Mouse (Mus musculus) C2C12 (cell line): ENCODE measurements around the gene Cldn10. TPM values are rescaled to one million over a fixed set of nuclear protein-coding genes. Genes with fewer than 3 reads are reported as not detected.

Experiments
- H3K27me3 ChIP-seq: one replicate; pipeline ENCODE4 v1.6.1; 2011; ENCODE audit not compliant: control insufficient read depth, insufficient read depth, insufficient read length
- H3K36me3 ChIP-seq: one replicate; pipeline ENCODE4 v1.6.1; 2011; ENCODE audit not compliant: control insufficient read depth, insufficient read depth
- H3K4me3 ChIP-seq: one replicate; pipeline ENCODE4 v1.5.1; 2011; ENCODE audit warnings: mild to moderate bottlenecking, control low read depth; ENCODE audit not compliant: poor library complexity, insufficient read depth, severe bottlenecking
- H3K79me2 ChIP-seq: one replicate; pipeline ENCODE4 v1.6.1; 2011; ENCODE audit not compliant: control insufficient read depth, insufficient read depth
- H3K79me3 ChIP-seq: one replicate; pipeline ENCODE4 v1.6.1; 2011; ENCODE audit warnings: low read depth, control low read depth
- H3ac ChIP-seq: one replicate; pipeline ENCODE3; 2011; ENCODE audit warnings: low read depth; ENCODE audit not compliant: control insufficient read depth, insufficient read length
- CEBPB ChIP-seq: IDR thresholded peaks from one replicate; pipeline ENCODE4 v1.6.1; 2011; ENCODE audit warnings: low read depth, mild to moderate bottlenecking, control low read depth, moderate library complexity
- CTCF ChIP-seq: IDR thresholded peaks from one replicate; pipeline ENCODE4 v1.5.1; 2011; ENCODE audit not compliant: control insufficient read depth, insufficient read depth, insufficient read length
- FOSL1 ChIP-seq: IDR thresholded peaks from one replicate; pipeline ENCODE4 v1.8.0; 2011; ENCODE audit warnings: mild to moderate bottlenecking, low read length; ENCODE audit not compliant: poor library complexity, insufficient read depth, severe bottlenecking
- MAX ChIP-seq: IDR thresholded peaks from one replicate; pipeline ENCODE4 v1.6.1; 2011; ENCODE audit warnings: mild to moderate bottlenecking, control low read depth
- MYOD1 ChIP-seq: IDR thresholded peaks from one replicate; pipeline ENCODE4 v1.6.1; 2011; ENCODE audit warnings: low read depth; ENCODE audit not compliant: control insufficient read depth, insufficient read length
- MYOG ChIP-seq: IDR thresholded peaks from one replicate; pipeline ENCODE4 v1.6.1; 2011; ENCODE audit not compliant: control insufficient read depth, insufficient read length; ENCODE audit errors: extremely low read depth
- USF1 ChIP-seq: IDR thresholded peaks from one replicate; pipeline ENCODE4 v1.6.1; 2011; ENCODE audit warnings: low read depth, mild to moderate bottlenecking, control low read depth, moderate library complexity
- polyA plus RNA-seq: library from polyadenylated mRNA; unstranded; fragments of >200 nt; fragmentation: generic; extraction: Trizol; gene quantifications from one replicate; pipeline ENCODE4 v1.2.1, GENCODE M21; 2012; ENCODE audit warnings: missing spikeins

Cldn10 gene
- polyA plus RNA-seq, 1 experiment = not detected

GRCm38 (mm10) chr14:118895655-118896054 is 107.9 kb downstream of the Cldn10 start:
- Histone ChIP-seq H3K79me2 (no peaks in the 10 kb centered on the region), H3K36me3 (peaks cover under 1% of the 10 kb centered on the region), H3K27me3 (no peaks in the 10 kb centered on the region), H3K4me3 (no peak overlapping the region), H3ac (no peak overlapping the region), H3K79me3 (no peaks in the 10 kb centered on the region)
- no peak for TF ChIP-seq MYOD1
- TF ChIP-seq MYOG = no peak
- TF ChIP-seq MAX = no peak
- TF ChIP-seq USF1 = no peak
- no peak for TF ChIP-seq FOSL1
- TF ChIP-seq CTCF = no peak
- TF ChIP-seq CEBPB = no peak

- Histone ChIP-seq H3K79me3 (no peaks in the 10 kb centered on the region), H3K36me3 (peaks cover 10% of the 10 kb centered on the region), H3K79me2 (no peaks in the 10 kb centered on the region), H3ac (no peak overlapping the region), H3K27me3 (no peaks in the 10 kb centered on the region), H3K4me3 (no peak overlapping the region)
- TF ChIP-seq USF1 = no peak
- no peak for TF ChIP-seq MYOD1
- TF ChIP-seq MYOG = no peak
- no peak for TF ChIP-seq MAX
- no peak for TF ChIP-seq CEBPB
- no peak for TF ChIP-seq CTCF
- no peak for TF ChIP-seq FOSL1
These were observed 112.2 kb downstream of the Cldn10 start for GRCm38 (mm10) chr14:118899940-118900339.

- H3K79me3 ChIP-seq = no peaks in the 10 kb centered on the region
- no peak overlapping the region for H3ac ChIP-seq
- no peak overlapping the region for H3K4me3 ChIP-seq
- no peak for TF ChIP-seq CEBPB
- TF ChIP-seq USF1 = no peak
- no peak for TF ChIP-seq MAX
- TF ChIP-seq MYOG = no peak
- peaks cover 10% of the 10 kb centered on the region for H3K36me3 ChIP-seq
- no peaks in the 10 kb centered on the region for H3K79me2 ChIP-seq
- no peaks in the 10 kb centered on the region for H3K27me3 ChIP-seq
These were observed 113.2 kb downstream of the Cldn10 start for GRCm38 (mm10) chr14:118900911-118901310.

- Histone ChIP-seq H3K79me3 (no peaks in the 10 kb centered on the region), H3K27me3 (no peaks in the 10 kb centered on the region), H3K79me2 (no peaks in the 10 kb centered on the region), H3K4me3 (no peak overlapping the region), H3K36me3 (peaks cover 15% of the 10 kb centered on the region), H3ac (no peak overlapping the region)
- no peak for TF ChIP-seq USF1
These were observed 115.7 kb downstream of the Cldn10 start for GRCm38 (mm10) chr14:118903397-118903796.

DNA sequence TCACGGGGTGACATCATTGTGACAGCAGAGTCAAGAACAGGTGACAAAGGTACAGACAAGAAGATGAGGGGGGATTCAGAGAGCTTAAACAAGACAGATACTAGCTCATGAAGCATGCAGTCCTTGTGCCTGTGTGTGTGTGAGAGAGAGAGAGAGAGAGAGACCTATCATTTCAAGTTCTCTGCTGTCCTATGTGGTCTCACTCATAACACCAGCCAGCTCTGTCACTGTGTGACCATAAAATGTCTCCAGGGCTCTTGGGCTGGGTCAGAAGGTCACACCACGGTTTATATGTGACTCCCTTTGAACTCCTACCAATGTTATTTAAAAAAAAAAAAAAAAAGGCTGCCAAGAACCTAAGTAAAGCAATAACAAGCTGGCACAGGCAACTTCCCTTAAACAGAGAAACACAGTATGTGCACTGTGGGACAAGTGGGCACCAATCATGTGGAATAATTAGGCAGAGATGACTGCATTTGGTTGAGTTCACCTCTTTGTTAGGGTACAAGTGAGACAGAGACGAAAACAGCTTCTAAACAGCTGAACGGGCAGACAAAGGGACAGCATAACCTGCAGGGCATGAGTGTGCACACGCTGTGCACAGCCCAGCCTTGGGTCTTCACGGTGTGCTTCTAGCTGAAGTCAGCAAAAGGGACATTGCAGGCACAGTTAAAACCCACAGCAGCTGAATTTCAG is 116.3 kb downstream of the Cldn10 start:
- no peaks in the 10 kb centered on the region for H3K79me3 ChIP-seq
- no peak for TF ChIP-seq FOSL1
- no peak for TF ChIP-seq MYOG
- TF ChIP-seq CEBPB = no peak
- no peaks in the 10 kb centered on the region for H3K79me2 ChIP-seq
- no peak overlapping the region for H3ac ChIP-seq
- H3K36me3 ChIP-seq = peaks cover 15% of the 10 kb centered on the region
- H3K27me3 ChIP-seq = no peaks in the 10 kb centered on the region
- H3K4me3 ChIP-seq = no peak overlapping the region

DNA sequence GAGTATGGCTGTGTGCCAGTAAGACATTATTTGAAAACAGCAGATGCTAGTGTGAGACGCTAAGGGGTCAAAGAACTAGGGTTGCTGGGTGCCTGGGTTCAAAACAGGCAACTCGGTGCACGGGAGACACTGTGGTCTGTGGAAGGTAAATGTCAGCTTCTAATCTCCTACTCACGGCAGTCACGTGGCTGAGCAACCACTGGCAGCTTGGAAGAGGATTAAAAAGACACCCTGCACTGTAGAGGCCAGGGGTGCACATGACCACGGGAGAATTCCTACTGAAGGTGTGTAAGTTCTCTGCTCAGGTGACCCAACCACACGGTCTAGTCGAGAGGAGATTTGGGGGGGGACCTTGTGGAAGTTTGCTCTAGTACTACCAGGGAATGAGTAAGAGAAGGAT is 119.9 kb downstream of the Cldn10 start:
- Histone ChIP-seq H3K36me3 (peaks cover 16% of the 10 kb centered on the region), H3ac (no peak overlapping the region), H3K27me3 (no peaks in the 10 kb centered on the region), H3K4me3 (no peak overlapping the region), H3K79me2 (no peaks in the 10 kb centered on the region), H3K79me3 (no peaks in the 10 kb centered on the region)
- no peak for TF ChIP-seq FOSL1
- no peak for TF ChIP-seq MYOD1
- no peak for TF ChIP-seq CTCF
- no peak for TF ChIP-seq USF1
- TF ChIP-seq MAX = no peak
- no peak for TF ChIP-seq MYOG
- TF ChIP-seq CEBPB = no peak
